Mouse (Mus musculus) lung, embryonic 15.5 days (tissue): ENCODE measurements around the gene Ikbkg. TPM values are rescaled to one million over a fixed set of nuclear protein-coding genes. Genes with fewer than 3 reads are reported as not detected.
"Not testable (repeated sequence)": the region's sequence is repeated elsewhere in the genome, so short reads cannot be mapped to it uniquely, and the experiment has no call there.

Experiments
- ATAC-seq: fragments of 200-750 bp; cut with Nextera tagmentation; 2 replicates; pipeline ENCODE4 v1.8.0; 2017; ENCODE audit warnings: moderate number of reproducible peaks, borderline replicate concordance; ENCODE audit not compliant: low FRiP score, low TSS enrichment; ENCODE audit errors: extremely low read depth
- H3K27ac ChIP-seq: fragments of 300-500 bp; sonication (generic); 2 replicates; pipeline ENCODE4 v1.5.1; 2015; ENCODE audit warnings: moderate library complexity, mild to moderate bottlenecking, inconsistent platforms
- H3K27me3 ChIP-seq: fragments of 300-500 bp; sonication (generic); 2 replicates; pipeline ENCODE4 v1.6.1; 2015; ENCODE audit warnings: inconsistent platforms
- H3K36me3 ChIP-seq: fragments of 300-500 bp; sonication (generic); 2 replicates; pipeline ENCODE4 v1.6.1; 2015; ENCODE audit warnings: inconsistent platforms
- H3K4me1 ChIP-seq: fragments of 300-500 bp; sonication (generic); 2 replicates; pipeline ENCODE4 v1.6.1; 2015; ENCODE audit warnings: inconsistent platforms
- H3K4me2 ChIP-seq: fragments of 300-500 bp; sonication (generic); 2 replicates; pipeline ENCODE4 v1.6.1; 2015; ENCODE audit warnings: inconsistent platforms, mild to moderate bottlenecking, moderate library complexity
- H3K4me3 ChIP-seq: fragments of 300-500 bp; sonication (generic); 2 replicates; pipeline ENCODE4 v1.5.1; 2015; ENCODE audit warnings: mild to moderate bottlenecking, inconsistent platforms
- H3K9ac ChIP-seq: fragments of 300-500 bp; sonication (generic); 2 replicates; pipeline ENCODE4 v1.6.1; 2015; ENCODE audit warnings: inconsistent platforms
- H3K9me3 ChIP-seq: fragments of 300-500 bp; sonication (generic); 2 replicates; pipeline ENCODE4 v1.6.1; 2016; ENCODE audit warnings: inconsistent platforms
- WGBS: fragments of 180-500 bp; shearing (Covaris S2); methylation state at CpG from one replicate; pipeline ENCODE4 v1.1.7; 2015; 5-methylcytosine and 5-hydroxymethylcytosine counted together
- polyA plus RNA-seq: library from polyadenylated mRNA; unstranded; fragments of >200 nt; fragmentation: Nextera tagmentation; extraction: Ambion mirVana; gene quantifications from 2 replicates; pipeline ENCODE4 v1.2.1, GENCODE M21; 2015

Ikbkg gene
- 18.5 and 18.6 TPM in 2 replicates for polyA plus RNA-seq

DNA sequence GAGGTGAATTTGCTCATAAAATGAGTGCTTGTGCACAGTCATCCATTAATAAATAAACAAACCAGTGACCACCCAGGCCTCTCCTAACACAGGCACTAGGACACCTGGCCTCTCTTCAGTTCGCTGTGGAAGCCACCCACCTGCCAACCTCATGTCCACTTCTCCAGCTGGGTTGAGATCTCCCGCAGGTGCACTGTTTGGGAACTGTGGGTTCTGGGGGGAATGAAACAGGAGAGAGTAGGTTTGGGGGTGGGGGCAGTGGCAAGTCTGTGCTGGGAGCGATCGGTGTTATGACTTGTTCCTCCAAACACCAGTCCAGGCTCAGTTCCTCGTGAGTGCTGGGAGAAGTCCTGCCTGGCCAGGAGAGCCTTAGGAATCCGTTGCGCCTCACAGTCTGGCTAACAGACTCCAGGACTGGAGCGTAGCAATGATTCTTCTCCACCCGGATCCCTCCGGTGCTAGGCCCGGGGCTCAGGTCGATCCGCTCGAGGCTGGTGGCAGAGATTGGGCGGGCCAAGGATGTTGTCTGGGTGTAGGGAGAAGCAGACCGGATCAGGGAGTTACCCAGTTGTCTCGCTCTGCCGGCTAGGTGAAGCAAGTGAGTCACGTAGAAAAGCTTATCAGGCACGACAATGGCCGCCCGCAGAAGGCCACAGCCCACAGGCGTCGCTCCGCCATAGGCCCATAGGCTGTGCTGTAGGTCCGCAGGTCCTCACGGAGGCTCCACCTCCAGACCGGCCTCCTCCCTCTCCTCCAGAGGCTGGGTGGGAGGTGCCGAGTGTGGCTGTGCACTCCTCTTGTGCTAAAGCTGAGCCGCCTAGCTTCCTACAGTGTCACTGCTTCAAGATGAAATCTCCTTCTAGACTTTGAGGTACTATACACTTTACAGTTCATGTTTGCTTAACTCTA is at the start of gene Ikbkg, which contains the start of gene Fam3a:
Ikbkg (plus strand) TSS at position 756 of the 909 bp plus-strand sequence.
Fam3a (minus strand) TSS at position 738 of the 909 bp plus-strand sequence.
- H3K4me1 ChIP-seq, result 0 out of 2 replicates have a peak, but pooled peaks cover 5% of the 10 kb centered on the region
- H3K9ac ChIP-seq, result peak within 1 kb of the TSS; percentile 72
- H3K36me3 ChIP-seq, result no peaks in the 10 kb centered on the region
- no peaks in the 10 kb centered on the region for H3K9me3 ChIP-seq
- peak within 1 kb of the TSS; percentile 63 for H3K4me2 ChIP-seq
- H3K4me3 ChIP-seq, result peak within 1 kb of the TSS; percentile 56
- 18% methylated on average over 27 of the region's 30 CpGs for WGBS
- peak within 1 kb of the TSS; percentile 81 for H3K27ac ChIP-seq
- peak; percentile 100 for ATAC-seq
- no peaks in the 10 kb centered on the region for H3K27me3 ChIP-seq

GRCm38 (mm10) chrX:74352645-74353466 is 40.2 kb upstream of the Ikbkg start:
- 25% methylated on average over 13 of the region's 13 CpGs for WGBS
- H3K9ac ChIP-seq, result peak overlapping the region; percentile 51
- no peaks in the 10 kb centered on the region for H3K27me3 ChIP-seq
- no peaks in the 10 kb centered on the region for H3K36me3 ChIP-seq
- H3K4me3 ChIP-seq, result peak overlapping the region; percentile 49
- peak overlapping the region; percentile 60 for H3K4me2 ChIP-seq
- H3K9me3 ChIP-seq, result no peaks in the 10 kb centered on the region
- ATAC-seq, result peak; percentile 42
- peak overlapping the region; percentile 59 for H3K27ac ChIP-seq
- no peaks in the 10 kb centered on the region for H3K4me1 ChIP-seq

DNA sequence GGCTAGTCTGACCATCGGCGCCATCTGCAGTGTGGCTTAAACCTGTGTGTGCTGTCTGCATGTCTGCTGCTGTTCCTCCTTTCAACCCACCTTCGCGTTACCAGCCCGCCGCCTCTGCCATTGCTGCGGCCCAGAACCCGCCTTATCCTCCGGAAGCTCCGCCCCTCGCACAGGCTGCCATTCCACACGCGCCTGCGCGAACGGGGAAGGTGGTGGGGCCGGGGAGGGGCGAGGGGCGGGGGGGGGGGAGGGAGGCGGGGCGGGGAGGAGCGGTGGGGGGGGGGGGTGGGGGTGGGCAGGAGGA is 39.7 kb upstream of the Ikbkg start, which contains the start of gene Lage3:
Lage3 (minus strand) TSS at position 152 of the 304 bp plus-strand sequence.
- Histone ChIP-seq H3K36me3 (no peaks in the 10 kb centered on the region), H3K27me3 (no peaks in the 10 kb centered on the region), H3K4me1 (no peaks in the 10 kb centered on the region), H3K9me3 (no peaks in the 10 kb centered on the region), H3K9ac (peak within 1 kb of the TSS; percentile 51), H3K27ac (peak within 1 kb of the TSS; percentile 59), H3K4me2 (peak within 1 kb of the TSS; percentile 60), H3K4me3 (peak within 1 kb of the TSS; percentile 49)
- ATAC-seq, result peak; percentile 83
- 15% methylated on average over 15 of the region's 22 CpGs for WGBS

- not testable (repeated sequence) for H3K4me2 ChIP-seq, H3K9me3 ChIP-seq, H3K9ac ChIP-seq, H3K36me3 ChIP-seq, H3K27me3 ChIP-seq, ATAC-seq, H3K4me3 ChIP-seq, H3K4me1 ChIP-seq, H3K27ac ChIP-seq
- WGBS, result 85% methylated on average over 3 of the region's 3 CpGs
Observed at GRCm38 (mm10) chrX:74357069-74357468, 36.0 kb upstream of the Ikbkg start.

- Histone ChIP-seq H3K27me3 (no peaks in the 10 kb centered on the region), H3K4me1 (no peaks in the 10 kb centered on the region), H3K36me3 (no peaks in the 10 kb centered on the region), H3K27ac (no peak overlapping the region), H3K4me2 (no peak overlapping the region), H3K4me3 (no peak overlapping the region), H3K9me3 (no peaks in the 10 kb centered on the region), H3K9ac (no peak overlapping the region)
- ATAC-seq, result no peak
- WGBS, result 38% methylated on average over 11 of the region's 11 CpGs
Observed at GRCm38 (mm10) chrX:74359171-74359570, 33.9 kb upstream of the Ikbkg start.

- Histone ChIP-seq H3K36me3 (peaks cover 2% of the 10 kb centered on the region; the same call in 1 of the 2 replicates), H3K4me3 (peak overlapping the region; percentile 59), H3K9me3 (no peaks in the 10 kb centered on the region), H3K4me2 (peak overlapping the region; percentile 66), H3K27ac (no peak overlapping the region), H3K27me3 (no peaks in the 10 kb centered on the region), H3K4me1 (peaks cover 9% of the 10 kb centered on the region; the same call in 1 of the 2 replicates), H3K9ac (peak overlapping the region; percentile 75)
- ATAC-seq, result no peak
- 50% methylated on average over 10 of the region's 10 CpGs for WGBS
Observed at GRCm38 (mm10) chrX:74367512-74367911, 25.6 kb upstream of the Ikbkg start.

- Histone ChIP-seq H3K27me3 (no peaks in the 10 kb centered on the region), H3K4me1 (peaks cover 9% of the 10 kb centered on the region; the same call in 1 of the 2 replicates), H3K36me3 (peaks cover 2% of the 10 kb centered on the region; the same call in 1 of the 2 replicates), H3K9ac (peak overlapping the region; percentile 75), H3K27ac (peak overlapping the region; percentile 71), H3K4me3 (peak overlapping the region; percentile 59), H3K9me3 (no peaks in the 10 kb centered on the region), H3K4me2 (peak overlapping the region; percentile 66)
- 29% methylated on average over 41 of the region's 49 CpGs for WGBS
- ATAC-seq, result peak; percentile 86
Observed at GRCm38 (mm10) chrX:74368209-74368909, 24.7 kb upstream of the Ikbkg start.

GRCm38 (mm10) chrX:74372888-74373549 is 20.1 kb upstream of the Ikbkg start, which contains the start of the genes Ubl4a and Slc10a3:
Gene Ubl4a, minus strand, starts transcription at chrX:74373218.
Gene Slc10a3, minus strand, starts transcription at chrX:74373349.
- Histone ChIP-seq H3K4me3 (peak within 1 kb of the TSS; percentile 53), H3K9ac (peak within 1 kb of the TSS; percentile 57), H3K4me1 (peaks cover 3% of the 10 kb centered on the region; the same call in 1 of the 2 replicates), H3K36me3 (no peaks in the 10 kb centered on the region), H3K27me3 (no peaks in the 10 kb centered on the region), H3K4me2 (peak within 1 kb of the TSS; percentile 63), H3K27ac (no peak within 1 kb of the TSS), H3K9me3 (no peaks in the 10 kb centered on the region)
- WGBS, result 10% methylated on average over 32 of the region's 32 CpGs
- ATAC-seq, result peak; percentile 83

DNA sequence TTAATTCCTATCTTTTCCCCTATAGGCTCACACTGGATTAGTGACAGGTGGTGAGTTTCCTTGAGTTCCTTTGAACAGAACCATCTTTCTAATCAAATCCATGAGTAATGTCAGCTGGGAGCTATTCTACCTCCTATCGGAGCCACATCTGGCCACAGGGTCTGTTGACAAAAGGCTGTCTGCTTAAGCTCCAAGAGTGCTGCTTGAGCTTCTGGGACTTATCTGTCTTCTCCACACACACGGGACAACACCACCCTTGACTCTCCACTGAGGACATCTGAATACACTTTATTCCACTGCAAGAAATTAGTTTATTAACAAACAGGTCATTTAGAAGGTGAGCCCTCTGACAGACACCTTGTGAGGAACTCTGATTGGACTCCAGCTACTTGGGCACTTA is 8.6 kb upstream of the Ikbkg start:
- no peaks in the 10 kb centered on the region for H3K4me1 ChIP-seq
- no peak overlapping the region for H3K4me3 ChIP-seq
- 0 out of 2 replicates have a peak, but pooled peaks cover 3% of the 10 kb centered on the region for H3K36me3 ChIP-seq
- no peak overlapping the region for H3K27ac ChIP-seq
- H3K9me3 ChIP-seq, result no peaks in the 10 kb centered on the region
- H3K9ac ChIP-seq, result no peak overlapping the region
- no peak for ATAC-seq
- 67% methylated on average over 2 of the region's 2 CpGs for WGBS
- H3K27me3 ChIP-seq, result no peaks in the 10 kb centered on the region
- no peak overlapping the region for H3K4me2 ChIP-seq

DNA sequence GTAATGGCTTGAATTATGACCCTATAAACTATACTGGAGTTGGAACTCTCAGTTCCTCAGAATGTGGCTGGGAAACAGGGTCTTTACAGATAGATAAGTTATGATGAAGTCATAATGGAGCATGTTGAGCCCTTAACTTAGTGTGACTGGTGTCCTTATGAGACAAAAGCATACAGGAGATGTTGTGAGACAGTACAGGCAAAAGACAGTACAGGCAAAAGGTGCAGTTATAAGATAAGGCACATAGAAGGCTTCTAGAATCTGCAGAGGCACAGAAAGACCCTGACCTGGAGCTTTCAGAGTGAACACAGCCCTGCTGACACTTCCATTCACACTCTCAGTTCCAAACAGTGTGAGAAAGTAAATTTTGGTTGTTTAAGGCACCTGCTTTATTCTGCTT is 4.9 kb upstream of the Ikbkg start:
- no peak overlapping the region for H3K4me3 ChIP-seq
- H3K27me3 ChIP-seq, result no peaks in the 10 kb centered on the region
- H3K9me3 ChIP-seq, result no peaks in the 10 kb centered on the region
- ATAC-seq, result no peak
- 0 out of 2 replicates have a peak, but pooled peaks cover 3% of the 10 kb centered on the region for H3K36me3 ChIP-seq
- no peak overlapping the region for H3K9ac ChIP-seq
- H3K4me1 ChIP-seq, result 0 out of 2 replicates have a peak, but pooled peaks cover 5% of the 10 kb centered on the region
- H3K4me2 ChIP-seq, result no peak overlapping the region
- no peak overlapping the region for H3K27ac ChIP-seq

DNA sequence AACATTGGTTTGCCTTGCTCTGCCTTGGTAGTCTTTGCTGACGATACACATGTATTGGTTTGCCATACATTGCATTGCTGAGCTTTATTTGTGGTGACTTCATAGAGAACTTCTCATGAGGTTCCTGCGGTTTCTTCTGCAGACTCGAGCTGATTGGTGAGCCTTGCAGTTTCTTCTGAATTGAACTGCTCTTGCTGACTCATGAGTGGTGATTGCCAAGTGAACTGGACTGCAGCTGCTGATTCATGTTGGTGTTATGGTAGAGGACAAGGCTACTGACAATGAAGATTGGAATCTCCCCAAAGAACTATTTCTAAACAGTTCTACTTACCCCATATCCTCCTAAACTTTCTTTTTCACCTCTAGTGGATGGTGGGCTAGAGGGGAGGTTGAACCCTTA is 7.0 kb downstream of the Ikbkg start:
- 72% methylated on average over 3 of the region's 3 CpGs for WGBS
- no peak overlapping the region for H3K4me3 ChIP-seq
- no peaks in the 10 kb centered on the region for H3K27me3 ChIP-seq
- H3K4me1 ChIP-seq, result no peaks in the 10 kb centered on the region
- no peaks in the 10 kb centered on the region for H3K36me3 ChIP-seq
- no peak for ATAC-seq
- no peak overlapping the region for H3K27ac ChIP-seq
- H3K9ac ChIP-seq, result no peak overlapping the region
- H3K4me2 ChIP-seq, result no peak overlapping the region
- no peaks in the 10 kb centered on the region for H3K9me3 ChIP-seq
